Mouse (Mus musculus) splenic B cell, adult 2 months (primary cell): ENCODE results near the gene Gm21319.
"Not testable (repeated sequence)": the region's sequence is repeated elsewhere in the genome, so short reads cannot be mapped to it uniquely, and the experiment has no call there.

Experiments
- DNase-seq: peaks from one replicate; pipeline ENCODE4 v3.0.0-alpha.2; 2011; ENCODE audit warnings: low read depth, low spot score
- H3K27me3 ChIP-seq: 2 replicates; pipeline ENCODE4 v1.6.1; 2012; ENCODE audit warnings: mild to moderate bottlenecking, low read length, moderate library complexity, mixed read lengths; ENCODE audit not compliant: control insufficient read depth, poor library complexity, insufficient read depth, severe bottlenecking
- H3K36me3 ChIP-seq: 2 replicates; pipeline ENCODE4 v1.6.1; 2012; ENCODE audit warnings: mild to moderate bottlenecking, low read length, moderate library complexity, mixed read lengths; ENCODE audit not compliant: control insufficient read depth, poor library complexity, insufficient read depth, severe bottlenecking

Gene Gm21319

DNA sequence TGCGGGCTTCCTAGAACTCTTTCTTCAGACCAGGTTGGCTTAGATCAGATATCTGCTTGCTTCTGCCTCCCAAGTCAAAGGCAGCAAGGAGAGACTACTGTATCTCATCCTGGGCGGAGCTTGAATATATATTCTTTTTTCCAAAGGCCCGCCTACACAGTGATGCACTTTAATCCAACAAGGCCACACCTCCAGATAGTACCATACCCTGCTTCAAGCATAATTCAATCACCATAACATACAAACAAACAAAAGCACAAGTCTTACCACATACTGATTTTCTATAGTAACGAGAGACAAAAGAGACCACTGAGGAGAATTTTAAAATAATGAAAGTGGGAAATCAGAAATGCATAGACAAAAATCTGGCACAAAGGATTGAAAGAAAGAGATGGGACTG, at the start of gene Gm21319:
TSS of gene Gm21319 (minus strand) at position 101 of the 400 bp plus-strand sequence.
- H3K27me3 ChIP-seq, H3K36me3 ChIP-seq, DNase-seq: not testable (repeated sequence)

- not testable (repeated sequence) for DNase-seq, H3K36me3 ChIP-seq, H3K27me3 ChIP-seq
Measured at GRCm38 (mm10) chr12:87816277-87816676, 40.7 kb upstream of the Gm21319 start, which contains the start of gene BB287469. Gene BB287469 (plus strand): TSS chr12:87816577.

- not testable (repeated sequence) for H3K27me3 ChIP-seq, H3K36me3 ChIP-seq, DNase-seq
Measured at GRCm38 (mm10) chr12:87797971-87798370, 22.4 kb upstream of the Gm21319 start.

DNA sequence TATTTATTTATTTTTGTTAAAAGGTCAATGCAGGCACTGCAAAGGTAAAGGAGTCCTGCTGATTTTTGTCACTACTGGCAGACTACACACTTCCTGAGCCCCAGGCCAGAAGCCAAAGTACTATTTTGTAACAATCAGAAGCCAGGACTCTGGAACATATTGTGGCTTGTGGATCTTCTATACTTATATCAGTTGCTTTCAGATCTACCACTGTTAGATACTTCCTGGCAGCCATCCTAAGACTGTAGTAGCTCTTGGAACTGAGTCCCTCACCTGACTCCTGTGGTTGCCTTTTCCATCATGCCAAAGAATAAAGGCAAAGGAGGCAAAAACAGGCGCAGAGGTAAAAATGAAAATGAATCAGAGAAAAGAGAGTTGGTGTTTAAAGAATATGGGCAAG, 19.7 kb upstream of the Gm21319 start, which contains the start of gene Gm21936:
TSS of gene Gm21936 (plus strand) at position 301 of the 400 bp plus-strand sequence.
- H3K27me3 ChIP-seq, DNase-seq, H3K36me3 ChIP-seq: not testable (repeated sequence)
